Mouse (Mus musculus): ENCODE measurements around the gene Tulp1.
"Not testable (repeated sequence)": the region's sequence is repeated elsewhere in the genome, so short reads cannot be mapped to it uniquely, and the experiment has no call there.

Gene Tulp1

GRCm38 (mm10) chr17:28340578-28340977 lies 24.4 kb downstream of the Tulp1 start:
- DNase-seq (ENCODE audit: low read depth) = no peak

- no peak for DNase-seq (ENCODE audit: low read depth)
These were observed 27.5 kb downstream of the Tulp1 start for GRCm38 (mm10) chr17:28337547-28337946.

GRCm38 (mm10) chr17:28335267-28335666 lies 29.8 kb downstream of the Tulp1 start:
- DNase-seq (ENCODE audit: low read depth) = no peak

GRCm38 (mm10) chr17:28332915-28333546 lies 32.0 kb downstream of the Tulp1 start:
- DNase-seq (ENCODE audit: low read depth) = no peak

- DNase-seq (ENCODE audit: low read depth) = no peak
These were observed 32.7 kb downstream of the Tulp1 start for GRCm38 (mm10) chr17:28332113-28332914.

GRCm38 (mm10) chr17:28331241-28332112 lies 33.5 kb downstream of the Tulp1 start:
- peak; percentile 43 for DNase-seq (ENCODE audit: low read depth)

GRCm38 (mm10) chr17:28330590-28330989 lies 34.4 kb downstream of the Tulp1 start:
- DNase-seq (ENCODE audit: low read depth) = not testable (repeated sequence)

- DNase-seq (ENCODE audit: low read depth) = peak; percentile 33
These were observed 34.8 kb downstream of the Tulp1 start for GRCm38 (mm10) chr17:28330232-28330546.

- DNase-seq (ENCODE audit: low read depth) = peak; percentile 56
These were observed 35.4 kb downstream of the Tulp1 start for GRCm38 (mm10) chr17:28329503-28330231.

- DNase-seq (ENCODE audit: low read depth) = peak; percentile 40
These were observed 36.1 kb downstream of the Tulp1 start for GRCm38 (mm10) chr17:28328946-28329345.

GRCm38 (mm10) chr17:28328366-28328928 lies 36.6 kb downstream of the Tulp1 start, which contains the start of gene Rpl10a:
TSS of gene Rpl10a (plus strand) at chr17:28328471.
- peak; percentile 95 for DNase-seq (ENCODE audit: low read depth)

GRCm38 (mm10) chr17:28327673-28328325 lies 37.2 kb downstream of the Tulp1 start:
- peak; percentile 92 for DNase-seq (ENCODE audit: low read depth)

- DNase-seq (ENCODE audit: low read depth) = no peak
These were observed 38.1 kb downstream of the Tulp1 start for GRCm38 (mm10) chr17:28326951-28327350.

GRCm38 (mm10) chr17:28325751-28326150 lies 39.3 kb downstream of the Tulp1 start:
- no peak for DNase-seq (ENCODE audit: low read depth)

GRCm38 (mm10) chr17:28324416-28324815 lies 40.6 kb downstream of the Tulp1 start:
- not testable (repeated sequence) for DNase-seq (ENCODE audit: low read depth)

- DNase-seq (ENCODE audit: low read depth) = no peak
These were observed 41.2 kb downstream of the Tulp1 start for GRCm38 (mm10) chr17:28323786-28324185.

GRCm38 (mm10) chr17:28321700-28322099 lies 43.3 kb downstream of the Tulp1 start:
- no peak for DNase-seq (ENCODE audit: low read depth)

GRCm38 (mm10) chr17:28317725-28318124 lies 47.3 kb downstream of the Tulp1 start:
- DNase-seq (ENCODE audit: low read depth) = no peak

GRCm38 (mm10) chr17:28317091-28317490 lies 47.9 kb downstream of the Tulp1 start:
- no peak for DNase-seq (ENCODE audit: low read depth)

GRCm38 (mm10) chr17:28316476-28316875 lies 48.5 kb downstream of the Tulp1 start:
- no peak for DNase-seq (ENCODE audit: low read depth)

- no peak for DNase-seq (ENCODE audit: low read depth)
These were observed 49.3 kb downstream of the Tulp1 start for GRCm38 (mm10) chr17:28315611-28316160.
